Mouse (Mus musculus) heart, postnatal 0 days (tissue): Measurements from ENCODE around the gene Gm21860.
"Not testable (repeated sequence)": the region's sequence is repeated elsewhere in the genome, so short reads cannot be mapped to it uniquely, and the experiment has no call there.

Experiments used
- CTCF ChIP-seq: IDR thresholded peaks from 2 replicates; pipeline ENCODE4 v1.5.1; 2016; ENCODE audit warnings: antibody characterized with exemption, control low read depth, low read depth
- EP300 ChIP-seq: IDR thresholded peaks from 2 replicates; pipeline ENCODE4 v1.6.1; 2016; ENCODE audit warnings: antibody characterized with exemption, low read depth

DNA sequence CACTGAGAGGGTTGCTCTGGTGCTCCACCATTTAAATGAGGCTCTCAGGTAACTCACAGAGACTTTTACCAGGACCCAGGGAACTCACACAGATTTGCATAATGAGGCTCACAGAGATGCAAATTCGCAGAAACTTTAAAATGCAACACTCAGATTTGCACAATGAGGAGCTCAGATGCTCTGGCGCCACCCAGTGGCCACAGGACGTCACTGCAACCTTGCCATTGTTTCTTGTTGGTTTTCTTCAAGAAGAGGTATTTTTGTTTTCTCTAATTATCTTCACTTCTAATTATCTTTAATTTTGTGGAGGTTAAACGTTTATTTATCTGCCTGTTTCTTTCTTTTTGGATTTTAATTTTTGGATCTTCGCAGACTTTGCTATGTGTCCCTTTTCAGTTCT lies 34.1 kb downstream of the Gm21860 start:
- TF ChIP-seq CTCF, EP300: not testable (repeated sequence)
